Mouse (Mus musculus): ENCODE measurements at regions not wholly inside any gene's neighbourhood (a gene's known extent, or its start where the extent isn't known, plus 50 kb on each side); places are given as distances from the start of the nearest gene placed in this dataset.

DNA sequence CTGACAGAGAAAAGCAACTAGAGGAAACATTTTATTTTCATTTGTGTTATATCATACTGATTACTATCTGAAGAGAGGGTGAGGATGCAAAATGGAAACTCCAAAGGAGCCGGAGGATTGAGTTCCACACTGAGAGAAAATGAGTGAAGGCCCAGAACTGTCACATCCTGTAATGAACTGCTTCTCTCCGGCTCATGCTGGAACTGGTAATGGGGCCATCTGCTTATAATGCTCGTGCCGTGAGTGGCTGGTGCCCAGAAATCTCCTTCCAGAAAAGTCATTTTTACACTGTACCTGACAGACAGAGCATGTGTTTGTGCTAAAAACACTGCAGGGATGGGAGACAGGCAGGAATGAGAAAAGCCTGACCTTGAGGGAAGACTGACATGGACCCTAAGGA is 483.5 kb upstream of the Pkdcc start:
- Histone ChIP-seq H3K4me3 (no peak overlapping the region), H3K9me3 (no peaks in the 10 kb centered on the region), H3K27me3 (ENCODE audit: poor library complexity, severe bottlenecking) (no peaks in the 10 kb centered on the region), H3K36me3 (replicated peaks) (no peaks in the 10 kb centered on the region), H3K4me1 (no peaks in the 10 kb centered on the region), H3K27ac (no peak overlapping the region)
- WGBS = 92% methylated on average over 4 of the region's 4 CpGs
- DNase-seq (ENCODE audit: extremely low spot score, low spot score) = no peak

DNA sequence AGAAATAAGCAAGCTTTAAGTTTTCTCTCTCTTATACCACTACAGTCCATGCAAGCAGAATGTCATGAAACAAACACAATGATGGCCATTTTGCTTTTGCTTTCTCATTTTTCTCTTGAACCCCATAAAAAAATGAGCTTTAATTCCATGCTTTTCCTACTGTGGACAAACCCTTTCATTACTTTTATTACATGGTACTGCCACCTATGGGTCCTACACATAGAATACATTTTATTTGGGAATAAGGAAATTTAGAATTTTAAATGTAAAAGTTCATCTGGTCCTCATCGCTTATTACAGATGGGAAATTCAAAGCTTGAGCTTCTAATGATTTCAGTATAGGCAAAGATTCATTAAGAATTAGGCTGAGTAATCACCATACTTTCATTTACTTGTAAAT is 472.6 kb upstream of the Pkdcc start:
- no peaks in the 10 kb centered on the region for H3K9me3 ChIP-seq
- H3K27me3 ChIP-seq (ENCODE audit: poor library complexity, severe bottlenecking) = no peaks in the 10 kb centered on the region
- H3K36me3 ChIP-seq (replicated peaks) = no peaks in the 10 kb centered on the region
- WGBS = 91% methylated on average over 1 of the region's 1 CpGs
- no peak overlapping the region for H3K4me3 ChIP-seq
- H3K27ac ChIP-seq = no peak overlapping the region
- DNase-seq (ENCODE audit: extremely low spot score, low spot score) = no peak
- H3K4me1 ChIP-seq = no peaks in the 10 kb centered on the region

DNA sequence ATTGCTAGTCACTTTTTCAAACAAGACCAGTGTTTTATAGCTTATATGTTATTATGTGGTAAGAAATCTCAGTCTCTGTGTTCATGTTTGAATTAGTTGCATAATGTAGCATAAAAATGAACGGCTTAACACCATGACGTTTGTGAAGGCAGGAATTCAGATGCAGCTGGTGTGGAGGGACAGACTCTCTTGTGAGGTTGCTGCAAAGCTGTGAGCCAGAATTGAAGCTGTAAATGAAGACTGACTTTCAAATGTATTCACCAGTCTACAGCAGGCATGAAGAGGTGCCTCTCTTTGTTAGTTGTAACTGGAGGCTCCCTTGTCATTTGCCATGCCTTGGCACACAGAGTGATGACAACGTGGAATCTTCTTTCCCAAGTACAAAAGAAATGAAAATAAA is 457.7 kb upstream of the Pkdcc start:
- WGBS = 86% methylated on average over 3 of the region's 3 CpGs
- no peak for DNase-seq (ENCODE audit: extremely low spot score, low spot score)
- Histone ChIP-seq H3K9me3 (no peaks in the 10 kb centered on the region), H3K27ac (no peak overlapping the region), H3K36me3 (replicated peaks) (no peaks in the 10 kb centered on the region), H3K4me1 (no peaks in the 10 kb centered on the region), H3K27me3 (ENCODE audit: poor library complexity, severe bottlenecking) (no peaks in the 10 kb centered on the region), H3K4me3 (no peak overlapping the region)

DNA sequence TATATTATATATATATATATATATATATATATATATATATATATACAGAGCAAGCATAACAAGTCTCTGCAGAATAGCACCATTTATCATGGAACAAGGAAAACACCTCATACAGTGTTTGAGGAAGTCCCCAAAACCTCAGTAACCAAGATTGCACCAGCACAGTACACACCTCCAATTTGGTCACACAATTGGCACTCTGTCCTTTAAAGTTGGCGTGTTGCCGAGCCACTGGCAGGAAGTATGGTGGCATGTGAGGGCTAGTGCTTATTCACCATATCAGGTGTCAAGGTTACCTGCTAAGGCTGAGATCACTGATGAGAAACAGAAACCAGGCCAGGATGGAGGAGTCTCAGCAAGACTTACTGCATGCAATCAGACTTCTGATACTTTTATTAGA is 436.0 kb upstream of the Pkdcc start:
- no peak overlapping the region for H3K27ac ChIP-seq
- DNase-seq (ENCODE audit: extremely low spot score, low spot score) = no peak
- no peak overlapping the region for H3K4me3 ChIP-seq
- H3K9me3 ChIP-seq = no peaks in the 10 kb centered on the region
- no peaks in the 10 kb centered on the region for H3K4me1 ChIP-seq
- WGBS = 84% methylated on average over 2 of the region's 2 CpGs
- no peaks in the 10 kb centered on the region for H3K27me3 ChIP-seq (ENCODE audit: poor library complexity, severe bottlenecking)
- no peaks in the 10 kb centered on the region for H3K36me3 ChIP-seq (replicated peaks)

DNA sequence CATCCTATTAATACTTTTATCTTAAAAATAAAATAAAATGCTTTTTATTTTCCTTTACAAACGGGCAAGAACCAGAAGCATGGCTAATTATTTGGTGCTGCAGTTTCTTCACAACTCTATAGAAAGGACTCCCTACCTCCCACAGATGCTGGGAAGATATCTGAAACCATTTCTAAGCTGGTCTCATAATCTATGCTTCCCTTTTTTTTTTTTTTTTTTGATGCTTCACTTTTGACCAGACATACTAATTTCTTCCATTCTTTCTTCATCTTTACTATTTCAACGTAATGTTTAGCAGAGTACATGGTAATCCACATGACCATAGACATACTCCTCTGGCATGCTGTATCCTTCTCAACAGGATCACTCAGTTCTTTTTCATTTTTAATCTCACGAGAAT is 393.0 kb upstream of the Pkdcc start:
- Histone ChIP-seq H3K27me3 (ENCODE audit: poor library complexity, severe bottlenecking) (no peaks in the 10 kb centered on the region), H3K4me3 (no peak overlapping the region), H3K9me3 (no peaks in the 10 kb centered on the region; the same call in 1 of the 2 replicates), H3K27ac (no peak overlapping the region), H3K4me1 (no peaks in the 10 kb centered on the region), H3K36me3 (replicated peaks) (no peaks in the 10 kb centered on the region)
- WGBS = 80% methylated on average over 3 of the region's 3 CpGs
- no peak for DNase-seq (ENCODE audit: extremely low spot score, low spot score)

DNA sequence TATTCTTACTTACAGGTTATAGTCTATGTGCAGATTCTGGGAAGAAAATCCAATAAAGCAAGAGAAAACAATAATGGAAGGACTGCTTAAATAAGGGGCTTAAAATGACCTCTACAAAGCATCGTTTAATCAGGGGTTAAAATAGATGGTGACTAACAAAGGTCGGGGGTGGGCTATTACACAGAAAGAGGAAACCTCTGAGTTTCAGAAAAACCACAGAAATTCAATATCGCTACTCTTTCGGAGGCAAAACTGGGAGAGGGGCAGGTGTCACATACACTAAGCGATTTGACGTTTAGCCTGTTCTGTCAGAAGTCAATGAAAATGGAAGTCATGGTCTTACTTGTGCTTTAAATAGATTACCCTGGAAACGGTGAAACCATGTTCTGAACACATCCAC is 391.0 kb upstream of the Pkdcc start:
- Histone ChIP-seq H3K27me3 (ENCODE audit: poor library complexity, severe bottlenecking) (no peaks in the 10 kb centered on the region), H3K4me3 (no peak overlapping the region), H3K36me3 (replicated peaks) (no peaks in the 10 kb centered on the region), H3K27ac (no peak overlapping the region), H3K4me1 (no peaks in the 10 kb centered on the region), H3K9me3 (no peaks in the 10 kb centered on the region; the same call in 1 of the 2 replicates)
- 82% methylated on average over 7 of the region's 7 CpGs for WGBS
- DNase-seq (ENCODE audit: extremely low spot score, low spot score) = no peak

DNA sequence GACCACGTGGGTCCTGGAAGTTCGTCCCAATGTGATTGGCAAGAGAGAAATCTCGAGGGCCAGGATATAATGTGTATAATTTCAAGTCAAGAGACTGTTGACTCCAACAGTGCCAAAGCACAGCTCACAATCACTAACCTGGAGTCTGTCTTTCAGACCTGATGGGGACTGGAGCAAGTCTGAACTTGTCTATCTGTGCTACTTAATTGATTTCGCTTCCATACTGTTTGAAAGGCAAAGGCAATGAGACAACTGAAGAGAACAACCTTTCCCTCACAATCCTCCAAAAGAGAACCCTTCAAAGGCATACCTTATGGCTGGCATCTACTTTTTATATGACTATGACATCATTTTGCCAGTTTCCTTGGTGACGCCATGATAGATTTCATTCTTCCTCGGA is 390.5 kb upstream of the Pkdcc start:
- WGBS = 92% methylated on average over 6 of the region's 6 CpGs
- Histone ChIP-seq H3K4me3 (no peak overlapping the region), H3K27ac (no peak overlapping the region), H3K36me3 (replicated peaks) (no peaks in the 10 kb centered on the region), H3K9me3 (no peaks in the 10 kb centered on the region; the same call in 1 of the 2 replicates), H3K27me3 (ENCODE audit: poor library complexity, severe bottlenecking) (no peaks in the 10 kb centered on the region), H3K4me1 (no peaks in the 10 kb centered on the region)
- DNase-seq (ENCODE audit: extremely low spot score, low spot score) = no peak

DNA sequence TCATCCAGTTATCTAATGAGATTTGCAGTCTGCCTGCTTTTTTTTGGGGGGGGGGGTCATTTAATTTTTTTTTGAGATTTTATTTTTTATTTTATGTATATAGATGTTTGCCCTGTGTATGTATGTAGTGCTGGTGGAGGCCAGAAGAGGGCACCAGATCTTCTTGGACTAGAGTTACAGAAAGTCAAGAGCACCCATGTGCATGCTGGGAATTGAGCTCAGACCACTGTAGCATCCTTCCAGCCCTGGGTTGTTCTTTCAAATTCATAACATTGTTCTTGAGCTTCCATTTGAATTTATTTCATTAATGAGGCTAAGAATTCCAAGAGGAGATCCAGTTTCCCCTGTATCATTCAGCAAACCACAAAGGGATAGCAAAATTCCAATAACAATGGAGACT is 387.9 kb upstream of the Pkdcc start:
- Histone ChIP-seq H3K4me1 (no peaks in the 10 kb centered on the region), H3K27me3 (ENCODE audit: poor library complexity, severe bottlenecking) (no peaks in the 10 kb centered on the region)

DNA sequence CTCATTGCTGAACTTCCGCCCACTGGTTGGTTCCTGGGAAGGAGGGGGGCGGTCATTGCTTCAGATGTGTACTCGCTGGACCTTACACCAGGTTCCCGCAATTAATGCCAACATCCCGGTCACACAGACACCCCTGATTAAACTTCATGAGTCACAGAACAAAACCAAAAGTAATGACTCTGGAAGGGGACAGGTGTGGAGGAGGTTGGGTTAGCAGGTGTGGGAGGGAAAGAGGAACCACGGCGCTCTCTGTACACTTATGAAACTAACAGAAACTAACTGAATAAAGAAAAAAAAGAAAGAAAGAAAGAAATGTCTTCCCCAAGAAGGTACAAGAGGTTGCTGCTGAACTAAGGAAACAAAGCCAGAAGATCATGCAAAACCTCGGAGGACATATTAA is 387.3 kb upstream of the Pkdcc start:
- Histone ChIP-seq H3K36me3 (replicated peaks) (no peaks in the 10 kb centered on the region), H3K4me3 (no peak overlapping the region), H3K27me3 (ENCODE audit: poor library complexity, severe bottlenecking) (no peaks in the 10 kb centered on the region), H3K27ac (no peak overlapping the region), H3K4me1 (no peaks in the 10 kb centered on the region), H3K9me3 (no peaks in the 10 kb centered on the region; the same call in 1 of the 2 replicates)
- no peak for DNase-seq (ENCODE audit: extremely low spot score, low spot score)
- 96% methylated on average over 8 of the region's 8 CpGs for WGBS

More for the DNA sequence above, 387.9 kb upstream of the Pkdcc start:
- no peak for DNase-seq (ENCODE audit: extremely low spot score, low spot score)
- Histone ChIP-seq H3K9me3 (no peaks in the 10 kb centered on the region; the same call in 1 of the 2 replicates), H3K36me3 (replicated peaks) (no peaks in the 10 kb centered on the region), H3K4me3 (no peak overlapping the region), H3K27ac (no peak overlapping the region)

DNA sequence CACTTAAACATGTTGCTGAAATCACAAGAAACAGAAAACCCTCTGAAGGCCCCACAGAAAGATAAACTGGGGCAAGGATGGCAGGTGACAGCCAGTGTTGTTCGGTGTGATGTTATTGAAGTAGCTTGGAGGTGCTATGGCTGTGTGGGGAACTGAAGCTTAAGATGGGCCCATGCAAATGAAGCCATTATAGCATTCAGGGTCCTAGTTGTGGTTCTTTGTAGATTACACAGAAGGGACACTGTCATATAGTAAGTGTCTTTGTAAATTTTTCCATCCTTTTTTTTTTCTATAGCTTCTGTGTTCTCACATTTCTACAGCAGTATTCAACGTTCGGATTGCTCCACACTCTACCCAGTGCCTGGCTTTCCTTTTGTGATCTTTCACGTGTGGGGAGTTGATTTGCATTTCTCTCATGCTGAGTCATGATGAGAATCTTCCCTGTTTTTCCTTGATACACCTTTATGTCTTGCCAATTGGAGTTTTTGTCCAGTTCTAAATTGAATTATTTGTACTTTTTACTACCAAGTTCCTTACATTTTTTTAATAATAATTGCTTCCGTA is 386.6 kb upstream of the Pkdcc start:
- Histone ChIP-seq H3K27ac (no peak overlapping the region), H3K4me1 (no peaks in the 10 kb centered on the region), H3K27me3 (ENCODE audit: poor library complexity, severe bottlenecking) (no peaks in the 10 kb centered on the region), H3K4me3 (no peak overlapping the region), H3K9me3 (no peaks in the 10 kb centered on the region; the same call in 1 of the 2 replicates), H3K36me3 (replicated peaks) (no peaks in the 10 kb centered on the region)
- WGBS = 82% methylated on average over 5 of the region's 5 CpGs
- DNase-seq (ENCODE audit: extremely low spot score, low spot score) = no peak

DNA sequence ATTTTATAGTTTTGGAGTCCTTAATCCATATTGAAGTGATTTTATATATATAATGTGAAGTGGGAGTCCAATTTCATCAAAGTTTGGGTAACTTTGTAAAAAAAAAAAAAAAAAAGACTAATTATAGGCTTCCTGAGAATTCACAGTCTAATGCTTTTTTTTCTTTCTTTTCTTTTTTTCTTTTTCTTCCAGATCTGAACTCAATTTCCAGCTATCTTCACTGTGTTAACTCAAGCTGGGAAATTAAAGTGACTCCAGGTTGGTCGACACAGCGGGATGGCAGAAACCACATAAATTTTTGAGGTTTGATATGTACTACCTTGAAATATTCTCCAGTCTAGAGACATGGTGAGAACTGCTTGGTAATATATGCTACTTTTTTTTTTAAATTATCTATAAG is 385.7 kb upstream of the Pkdcc start:
- Histone ChIP-seq H3K9me3 (no peaks in the 10 kb centered on the region; the same call in 1 of the 2 replicates), H3K4me3 (no peak overlapping the region), H3K27me3 (ENCODE audit: poor library complexity, severe bottlenecking) (no peaks in the 10 kb centered on the region), H3K4me1 (no peaks in the 10 kb centered on the region), H3K27ac (no peak overlapping the region), H3K36me3 (replicated peaks) (no peaks in the 10 kb centered on the region)
- DNase-seq (ENCODE audit: extremely low spot score, low spot score) = no peak
- WGBS = 92% methylated on average over 2 of the region's 2 CpGs

DNA sequence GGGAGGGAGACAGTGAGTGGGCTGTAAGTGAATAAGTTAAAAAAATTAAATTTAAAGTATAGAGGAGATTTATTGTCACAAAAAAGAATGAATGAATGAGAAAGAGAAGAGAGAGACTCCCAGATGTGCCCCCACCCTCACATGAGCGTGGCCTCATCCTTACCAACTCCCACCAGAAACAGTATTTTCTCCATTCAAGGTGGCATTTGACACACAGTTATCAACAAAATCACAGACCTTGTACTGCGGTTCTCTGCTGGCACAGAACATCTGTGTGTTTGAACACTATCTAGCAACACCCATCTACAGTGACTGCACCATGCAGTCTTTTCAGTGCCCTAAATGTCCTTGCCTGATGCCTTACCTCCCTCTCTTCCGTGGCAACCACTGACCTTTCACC is 380.9 kb upstream of the Pkdcc start:
- no peaks in the 10 kb centered on the region for H3K27me3 ChIP-seq (ENCODE audit: poor library complexity, severe bottlenecking)
- no peaks in the 10 kb centered on the region for H3K9me3 ChIP-seq
- DNase-seq (ENCODE audit: extremely low spot score, low spot score) = no peak
- H3K4me3 ChIP-seq = no peak overlapping the region
- H3K4me1 ChIP-seq = no peaks in the 10 kb centered on the region
- H3K36me3 ChIP-seq (replicated peaks) = no peaks in the 10 kb centered on the region
- WGBS = 86% methylated on average over 3 of the region's 3 CpGs
- H3K27ac ChIP-seq = no peak overlapping the region

DNA sequence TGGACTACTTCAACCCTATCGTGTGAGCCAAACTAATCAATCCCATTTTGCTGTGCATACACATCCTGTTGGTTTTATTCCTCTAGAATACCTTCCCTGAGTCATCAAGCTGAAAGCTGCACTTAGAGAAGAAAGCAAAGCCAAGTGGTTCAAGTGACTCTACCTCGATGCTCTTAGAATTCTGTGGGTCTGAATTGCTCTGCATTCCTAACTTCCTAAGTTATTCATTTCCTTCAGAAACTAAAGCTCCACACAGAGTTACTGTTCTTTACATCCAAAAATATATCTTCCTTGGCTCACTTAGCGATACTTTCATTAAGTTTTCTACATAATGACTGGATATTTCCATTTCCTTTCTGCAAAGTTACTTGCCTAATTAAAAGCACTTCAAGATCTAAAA is 379.0 kb upstream of the Pkdcc start:
- WGBS = 90% methylated on average over 3 of the region's 3 CpGs
- Histone ChIP-seq H3K27ac (no peak overlapping the region), H3K9me3 (no peaks in the 10 kb centered on the region), H3K4me1 (no peaks in the 10 kb centered on the region), H3K4me3 (no peak overlapping the region), H3K36me3 (replicated peaks) (no peaks in the 10 kb centered on the region), H3K27me3 (ENCODE audit: poor library complexity, severe bottlenecking) (no peaks in the 10 kb centered on the region)
- no peak for DNase-seq (ENCODE audit: extremely low spot score, low spot score)
